Mouse (Mus musculus) hindbrain, embryonic 16.5 days (tissue): ENCODE data around the gene Cgn. TPM values are rescaled to one million over a fixed set of nuclear protein-coding genes. Genes with fewer than 3 reads are reported as not detected.
"Not testable (repeated sequence)": the region's sequence is repeated elsewhere in the genome, so short reads cannot be mapped to it uniquely, and the experiment has no call there.

Source experiments
- ATAC-seq: fragments of 200-750 bp; cut with Nextera tagmentation; 2 replicates; pipeline ENCODE4 v1.8.0; 2017; ENCODE audit warnings: moderate TSS enrichment, moderate library complexity
- H3K27ac ChIP-seq: fragments of 300-500 bp; sonication (generic); 2 replicates; pipeline ENCODE4 v1.5.1; 2014; ENCODE audit warnings: low read depth, mild to moderate bottlenecking, control low read depth, low read length, moderate library complexity
- H3K27me3 ChIP-seq: fragments of 300-500 bp; sonication (generic); replicated peaks from 2 replicates; pipeline ENCODE4 v1.6.1; 2014; ENCODE audit warnings: low read length; ENCODE audit not compliant: control insufficient read depth, insufficient read depth
- H3K36me3 ChIP-seq: fragments of 300-500 bp; sonication (generic); 2 replicates; pipeline ENCODE4 v1.6.1; 2014; ENCODE audit warnings: mild to moderate bottlenecking, low read length, moderate library complexity, mixed read lengths; ENCODE audit not compliant: control insufficient read depth, insufficient read depth
- H3K4me1 ChIP-seq: fragments of 300-500 bp; sonication (generic); 2 replicates; pipeline ENCODE4 v1.6.1; 2014; ENCODE audit warnings: low read depth, low read length; ENCODE audit not compliant: control insufficient read depth, insufficient read depth
- H3K4me2 ChIP-seq: fragments of 300-500 bp; sonication (generic); 2 replicates; pipeline ENCODE4 v1.6.1; 2014; ENCODE audit warnings: mild to moderate bottlenecking, low read length, control low read depth, moderate library complexity
- H3K4me3 ChIP-seq: fragments of 300-500 bp; sonication (generic); 2 replicates; pipeline ENCODE4 v1.5.1; 2014; ENCODE audit warnings: mild to moderate bottlenecking, low read length, control low read depth, moderate library complexity
- H3K9ac ChIP-seq: fragments of 300-500 bp; sonication (generic); 2 replicates; pipeline ENCODE4 v1.6.1; 2014; ENCODE audit warnings: low read depth, mild to moderate bottlenecking, control low read depth, low read length, moderate library complexity
- H3K9me3 ChIP-seq: fragments of 300-500 bp; sonication (generic); 2 replicates; pipeline ENCODE4 v1.6.1; 2014; ENCODE audit warnings: mild to moderate bottlenecking, low read length, moderate library complexity; ENCODE audit not compliant: control insufficient read depth
- WGBS: fragments of 180-500 bp; shearing (Covaris S2); extraction: QIAGEN DNeasy Blood & Tissue Kit; methylation state at CpG from one replicate; pipeline ENCODE4 v1.1.7; 2014; 5-methylcytosine and 5-hydroxymethylcytosine counted together
- polyA plus RNA-seq: library from polyadenylated mRNA; unstranded; fragments of >200 nt; fragmentation: Nextera tagmentation; extraction: Ambion mirVana; gene quantifications from 2 replicates; pipeline ENCODE4 v1.2.1, GENCODE M21; 2015

Gene Cgn
- polyA plus RNA-seq, 1 experiment from 2014 or later: 15.4 TPM

DNA sequence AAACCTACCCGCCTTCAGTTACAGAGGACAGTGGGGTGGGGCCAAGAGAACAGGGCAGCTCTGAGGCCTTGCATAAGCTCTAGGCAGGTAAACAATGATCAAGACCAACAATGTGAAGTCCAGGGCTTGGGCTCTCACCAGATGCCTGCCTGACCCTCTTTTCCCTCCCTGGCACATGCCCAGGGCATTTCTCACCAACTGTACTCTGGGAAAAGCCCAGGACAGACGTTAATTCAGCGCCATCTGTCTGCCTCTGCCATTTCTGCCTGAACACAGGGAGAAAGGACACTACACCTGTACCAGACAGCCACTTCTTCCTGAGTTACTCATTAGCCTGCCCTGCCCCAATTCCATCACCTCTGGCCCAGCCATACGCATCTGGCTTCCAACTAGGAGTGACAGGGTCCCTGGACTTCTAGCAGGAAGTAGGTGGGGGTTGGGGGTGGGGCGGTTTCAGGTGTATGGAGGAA, 2.8 kb downstream of the Cgn start:
- no peak overlapping the region for H3K27ac ChIP-seq
- H3K9me3 ChIP-seq: no peaks in the 10 kb centered on the region
- WGBS: 54% methylated on average over 5 of the region's 5 CpGs
- no peak overlapping the region for H3K4me2 ChIP-seq
- no peak overlapping the region for H3K4me3 ChIP-seq
- H3K27me3 ChIP-seq: no peaks in the 10 kb centered on the region
- H3K9ac ChIP-seq: no peak overlapping the region
- ATAC-seq: no peak
- no peaks in the 10 kb centered on the region; the same call in 1 of the 2 replicates for H3K36me3 ChIP-seq
- H3K4me1 ChIP-seq: peaks cover 16% of the 10 kb centered on the region

- Histone ChIP-seq H3K9me3 (no peaks in the 10 kb centered on the region), H3K4me2 (no peak overlapping the region), H3K4me1 (peaks cover 16% of the 10 kb centered on the region), H3K4me3 (no peak overlapping the region), H3K27me3 (no peaks in the 10 kb centered on the region), H3K27ac (no peak overlapping the region), H3K9ac (no peak overlapping the region), H3K36me3 (peaks cover 3% of the 10 kb centered on the region; the same call in 1 of the 2 replicates)
- 67% methylated on average over 4 of the region's 4 CpGs for WGBS
- ATAC-seq: no peak
Measured at GRCm38 (mm10) chr3:94782936-94783335, 3.4 kb downstream of the Cgn start.

GRCm38 (mm10) chr3:94781356-94781755, 4.9 kb downstream of the Cgn start:
- H3K9ac ChIP-seq: no peak overlapping the region
- no peak overlapping the region for H3K4me2 ChIP-seq
- H3K27me3 ChIP-seq: no peaks in the 10 kb centered on the region
- peaks cover 16% of the 10 kb centered on the region for H3K4me1 ChIP-seq
- peaks cover 10% of the 10 kb centered on the region for H3K36me3 ChIP-seq
- WGBS: 43% methylated on average over 3 of the region's 3 CpGs
- H3K27ac ChIP-seq: no peak overlapping the region
- no peaks in the 10 kb centered on the region for H3K9me3 ChIP-seq
- H3K4me3 ChIP-seq: no peak overlapping the region
- ATAC-seq: no peak

DNA sequence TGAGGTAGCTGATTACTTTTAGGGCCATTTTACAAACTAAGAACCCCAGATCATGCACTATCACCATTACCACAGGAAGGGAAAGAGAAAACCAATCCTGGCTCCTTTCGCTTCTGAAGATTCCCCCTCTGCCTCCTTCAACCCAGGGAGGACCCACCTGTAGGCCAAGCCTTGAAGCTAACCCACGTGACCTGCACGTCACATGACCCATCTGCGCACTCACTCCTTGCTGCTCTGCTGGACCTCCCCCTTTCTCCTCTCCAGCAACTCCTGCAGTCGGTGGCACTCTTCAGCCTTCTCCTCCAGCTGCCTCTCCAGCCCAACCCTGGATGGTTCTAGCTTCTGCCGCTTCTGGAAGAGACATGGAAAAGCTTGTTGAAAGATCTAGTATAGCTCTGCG, 10.4 kb downstream of the Cgn start:
- ATAC-seq: no peak
- Histone ChIP-seq H3K36me3 (peaks cover 22% of the 10 kb centered on the region), H3K27ac (no peak overlapping the region), H3K4me2 (no peak overlapping the region), H3K4me1 (no peaks in the 10 kb centered on the region), H3K9ac (no peak overlapping the region), H3K9me3 (no peaks in the 10 kb centered on the region), H3K27me3 (no peaks in the 10 kb centered on the region), H3K4me3 (no peak overlapping the region)
- WGBS: 88% methylated on average over 7 of the region's 7 CpGs

DNA sequence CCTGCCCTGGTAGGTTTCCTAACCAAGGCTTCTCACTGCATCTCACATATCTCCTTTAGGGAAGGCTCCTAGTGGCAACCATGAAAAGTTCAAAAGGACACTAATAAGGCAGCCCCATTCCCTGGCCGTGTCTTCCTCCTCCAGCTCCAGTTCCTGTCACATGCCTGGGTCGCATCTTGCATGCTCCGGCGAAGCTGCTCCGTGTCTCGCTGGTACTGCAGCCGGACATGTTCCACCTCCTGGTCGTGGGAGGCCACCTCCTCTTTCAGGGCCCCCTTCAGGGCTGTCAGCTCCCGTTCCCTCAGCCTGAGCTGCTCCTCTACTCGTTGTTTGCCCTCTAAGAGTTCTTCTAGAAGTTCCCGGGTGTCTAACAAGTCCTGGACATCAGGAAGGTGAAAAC, 12.3 kb downstream of the Cgn start:
- no peak overlapping the region for H3K27ac ChIP-seq
- 85% methylated on average over 11 of the region's 11 CpGs for WGBS
- H3K9ac ChIP-seq: no peak overlapping the region
- no peaks in the 10 kb centered on the region for H3K4me1 ChIP-seq
- H3K9me3 ChIP-seq: no peaks in the 10 kb centered on the region
- no peak overlapping the region for H3K4me3 ChIP-seq
- H3K4me2 ChIP-seq: no peak overlapping the region
- no peaks in the 10 kb centered on the region for H3K27me3 ChIP-seq
- no peak for ATAC-seq
- H3K36me3 ChIP-seq: peaks cover 22% of the 10 kb centered on the region

GRCm38 (mm10) chr3:94765456-94765855, 20.8 kb downstream of the Cgn start:
- H3K27ac ChIP-seq, H3K9ac ChIP-seq, ATAC-seq, H3K27me3 ChIP-seq, H3K4me3 ChIP-seq, H3K4me1 ChIP-seq, H3K4me2 ChIP-seq, H3K36me3 ChIP-seq, H3K9me3 ChIP-seq: not testable (repeated sequence)
- 85% methylated on average over 8 of the region's 8 CpGs for WGBS

- not testable (repeated sequence) for H3K4me3 ChIP-seq, H3K36me3 ChIP-seq, H3K27me3 ChIP-seq, H3K27ac ChIP-seq, H3K9me3 ChIP-seq, H3K4me1 ChIP-seq, H3K9ac ChIP-seq, H3K4me2 ChIP-seq, ATAC-seq
- WGBS: 92% methylated on average over 3 of the region's 5 CpGs
Measured at GRCm38 (mm10) chr3:94764545-94765292, 21.6 kb downstream of the Cgn start.

- not testable (repeated sequence) for H3K36me3 ChIP-seq
- peak; percentile 75 for ATAC-seq
Measured at GRCm38 (mm10) chr3:94758427-94758826, 27.9 kb downstream of the Cgn start.

GRCm38 (mm10) chr3:94758056-94758409, 28.3 kb downstream of the Cgn start:
- 0% methylated on average over 15 of the region's 31 CpGs for WGBS
- not testable (repeated sequence) for H3K36me3 ChIP-seq, H3K27ac ChIP-seq, H3K9ac ChIP-seq, H3K4me1 ChIP-seq, H3K9me3 ChIP-seq, H3K27me3 ChIP-seq
- peak; percentile 96 for ATAC-seq
- peak overlapping the region; percentile 41 for H3K4me2 ChIP-seq
- H3K4me3 ChIP-seq: peak overlapping the region; percentile 35

More at GRCm38 (mm10) chr3:94758427-94758826, 27.9 kb downstream of the Cgn start:
- not testable (repeated sequence) for H3K4me1 ChIP-seq, H3K9ac ChIP-seq, H3K27me3 ChIP-seq, H3K27ac ChIP-seq, H3K9me3 ChIP-seq, H3K4me3 ChIP-seq
- peak overlapping the region; percentile 34; the same call in 1 of the 2 replicates for H3K4me2 ChIP-seq
- WGBS: 41% methylated on average over 4 of the region's 9 CpGs
